Mouse (Mus musculus): ENCODE measurements around the gene Tcf7l2.

Tcf7l2 gene

DNA sequence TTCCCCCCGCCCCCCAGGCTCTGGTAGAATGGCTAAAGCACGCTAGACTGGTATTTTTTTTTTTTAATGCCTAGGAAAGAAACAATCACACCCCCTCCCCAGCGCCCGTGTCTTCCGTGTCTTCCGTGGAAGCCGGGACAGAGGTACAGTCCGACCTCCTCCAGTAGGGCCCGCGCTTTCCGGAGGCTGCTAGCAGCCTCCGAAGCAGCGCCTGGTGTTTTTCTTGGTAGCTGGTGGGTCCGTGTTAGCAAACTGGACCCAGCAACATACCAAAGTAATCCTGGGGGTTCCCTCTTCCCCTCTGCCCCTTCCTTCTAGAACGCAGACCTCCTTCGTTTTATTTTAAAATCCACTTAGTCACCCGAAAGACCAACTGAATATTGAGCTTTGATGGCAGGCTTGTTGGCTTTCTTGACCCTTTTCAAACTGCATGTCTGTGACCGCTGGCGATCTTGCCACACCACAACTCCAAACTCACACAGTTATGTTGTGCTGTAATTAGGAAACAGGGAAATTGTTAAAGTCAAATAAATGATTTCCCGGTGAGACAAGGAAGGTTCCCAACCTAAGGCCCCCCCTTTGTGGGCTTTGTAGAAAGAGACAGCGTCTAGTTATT, 3.1 kb downstream of the Tcf7l2 start:
- TF ChIP-seq GATA4 (IDR thresholded peaks at IDR 0.05; ENCODE audit: insufficient replicate concordance, low read length): no peak

DNA sequence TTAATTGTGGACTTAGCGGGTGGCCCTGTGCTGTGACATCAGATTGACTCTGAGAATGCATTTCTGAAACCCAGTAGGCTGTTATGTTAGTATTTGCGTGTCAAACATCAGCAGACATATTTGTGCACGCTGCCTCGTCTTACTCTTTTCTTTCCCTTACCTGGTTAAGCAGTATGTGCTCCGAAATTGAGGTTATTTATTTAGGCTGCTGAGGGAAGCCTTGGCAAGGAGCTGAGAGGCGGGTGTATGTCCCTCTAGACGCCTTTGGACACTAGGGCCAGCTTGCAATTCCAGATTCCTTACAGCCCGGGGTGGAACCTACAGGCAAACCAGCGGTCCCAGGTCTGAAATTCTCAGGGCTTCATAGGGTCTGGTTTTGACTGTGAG, 3.6 kb downstream of the Tcf7l2 start:
- no peak for TF ChIP-seq GATA4 (IDR thresholded peaks at IDR 0.05; ENCODE audit: insufficient replicate concordance, low read length)

DNA sequence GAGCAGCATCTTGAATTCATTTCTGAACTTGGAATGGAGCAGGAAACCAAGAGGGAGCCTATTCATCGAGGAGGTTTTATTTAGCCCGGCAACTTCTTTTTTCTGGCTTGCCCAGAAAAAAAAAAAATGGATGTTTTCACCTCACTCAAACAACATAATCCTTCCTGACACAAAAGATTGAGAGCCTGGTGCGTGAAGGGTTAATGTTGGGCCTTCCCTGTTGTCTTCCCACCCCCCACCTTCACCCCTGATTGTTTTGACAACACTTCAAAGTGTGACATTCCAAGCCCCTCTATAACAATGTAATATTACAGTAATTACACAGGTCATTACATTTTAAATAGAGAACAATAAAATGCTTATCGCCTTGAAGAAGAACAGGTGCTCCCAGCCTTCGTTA, 4.6 kb downstream of the Tcf7l2 start:
- no peak for TF ChIP-seq GATA4 (IDR thresholded peaks at IDR 0.05; ENCODE audit: insufficient replicate concordance, low read length)

DNA sequence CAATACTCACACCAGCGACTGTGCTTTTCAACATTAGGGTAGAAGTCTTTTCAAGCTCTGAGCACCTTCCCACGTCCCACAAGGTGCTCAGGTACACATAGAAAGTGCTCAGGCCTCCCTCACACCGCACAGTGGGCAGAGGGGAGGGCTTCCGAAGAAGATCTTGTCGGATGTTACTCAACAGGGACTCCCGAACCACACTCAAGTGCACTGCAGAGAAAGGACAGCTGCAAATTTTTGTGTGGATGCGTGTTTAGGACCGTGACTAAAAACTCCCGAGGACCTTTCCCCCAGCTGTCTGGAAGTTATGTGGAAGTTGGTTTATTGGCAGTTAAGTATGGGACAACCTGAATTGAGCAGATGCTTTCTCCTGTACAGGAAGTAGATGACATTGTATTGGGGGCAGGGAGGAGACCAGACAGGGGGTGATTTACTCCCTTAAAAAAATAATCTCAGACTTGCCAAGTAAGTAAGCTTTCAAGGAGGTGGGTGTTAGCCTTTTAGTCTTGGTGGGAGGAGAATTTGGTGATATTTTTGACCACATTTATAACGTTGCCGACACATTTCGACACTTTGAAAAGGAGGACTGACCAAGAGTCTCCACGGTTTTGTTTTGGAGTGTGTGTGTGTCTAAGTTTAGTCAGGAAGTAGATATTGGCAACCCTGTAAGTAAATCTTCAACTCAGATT, 5.8 kb downstream of the Tcf7l2 start:
- no peak for TF ChIP-seq GATA4 (IDR thresholded peaks at IDR 0.05; ENCODE audit: insufficient replicate concordance, low read length)

DNA sequence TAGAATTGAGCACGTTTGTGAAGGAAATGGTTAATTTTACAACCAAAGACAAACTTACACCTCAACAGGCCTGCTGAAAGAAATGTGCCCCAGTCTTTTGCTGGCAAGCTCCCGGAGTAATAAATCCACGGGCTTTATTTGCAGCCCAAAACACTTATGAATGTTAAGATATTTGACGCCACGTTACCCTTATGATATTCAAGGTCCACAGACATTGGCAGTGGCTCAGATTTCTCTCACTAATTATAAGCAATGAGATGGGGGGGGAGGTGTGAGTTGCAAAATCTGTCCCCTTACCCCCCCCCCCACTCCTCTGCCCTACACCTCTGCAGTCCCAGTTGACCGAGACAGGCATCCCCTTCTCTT, 6.3 kb downstream of the Tcf7l2 start:
- TF ChIP-seq GATA4 (IDR thresholded peaks at IDR 0.05; ENCODE audit: insufficient replicate concordance, low read length): no peak

DNA sequence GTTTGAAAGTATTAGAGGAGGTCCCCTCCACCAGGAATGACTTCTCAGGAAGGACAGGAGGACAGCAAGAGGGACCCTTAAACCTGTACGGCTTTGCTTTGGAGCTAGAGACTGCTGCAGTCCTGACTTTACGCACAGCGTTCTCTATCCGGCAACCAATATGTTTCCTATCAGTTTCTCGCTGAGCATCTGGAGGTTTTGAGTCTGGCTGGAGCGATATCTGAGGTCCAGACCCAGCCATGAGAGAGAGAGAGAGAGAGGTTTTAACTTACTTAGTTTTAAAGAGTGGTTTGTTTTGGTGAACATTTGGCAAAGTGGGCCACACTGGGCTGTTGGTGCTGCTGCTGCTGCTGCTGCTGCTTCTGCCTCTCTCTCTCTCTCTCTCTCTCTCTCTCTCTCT, 7.2 kb downstream of the Tcf7l2 start:
- TF ChIP-seq GATA4 (IDR thresholded peaks at IDR 0.05; ENCODE audit: insufficient replicate concordance, low read length): no peak

DNA sequence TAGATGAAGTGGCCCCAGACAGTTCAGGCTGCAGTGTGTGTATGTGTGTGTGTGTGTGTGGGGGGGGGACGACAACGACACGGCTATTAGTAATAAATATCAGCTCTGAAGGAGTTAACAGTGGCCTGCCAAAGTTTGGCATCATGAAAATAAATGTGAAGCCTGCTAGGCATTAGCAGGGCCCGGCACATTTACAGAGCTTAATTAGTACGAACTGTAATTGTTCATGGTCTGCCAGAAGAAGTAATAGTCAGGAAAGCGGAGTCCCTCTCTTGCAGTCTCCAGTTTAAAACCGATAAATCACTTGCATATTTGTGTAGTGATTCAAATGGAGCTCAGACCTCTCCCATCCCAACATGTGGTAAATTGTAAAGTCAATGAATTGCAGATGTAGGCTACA, 7.9 kb downstream of the Tcf7l2 start:
- no peak for TF ChIP-seq GATA4 (IDR thresholded peaks at IDR 0.05; ENCODE audit: insufficient replicate concordance, low read length)

DNA sequence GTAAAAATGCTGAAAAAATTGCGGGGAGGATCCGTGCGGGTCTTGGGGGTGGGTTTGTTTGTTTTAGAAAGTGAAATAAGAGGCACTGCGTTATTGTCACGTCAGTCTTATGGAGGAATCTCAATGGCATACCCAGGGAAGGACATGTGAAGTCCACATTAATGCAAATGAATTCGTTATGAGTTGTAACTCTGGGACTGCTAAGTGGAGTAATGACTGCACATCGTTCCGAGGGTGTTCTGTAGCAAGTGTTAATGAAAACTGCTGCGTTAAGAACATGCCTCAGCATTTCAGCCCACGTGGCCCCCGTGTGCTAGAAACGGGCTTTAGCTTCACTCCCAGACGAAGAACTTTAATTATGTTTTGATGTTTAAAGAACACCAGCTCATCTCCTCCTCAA, 8.4 kb downstream of the Tcf7l2 start:
- TF ChIP-seq GATA4 (IDR thresholded peaks at IDR 0.05; ENCODE audit: insufficient replicate concordance, low read length): no peak

DNA sequence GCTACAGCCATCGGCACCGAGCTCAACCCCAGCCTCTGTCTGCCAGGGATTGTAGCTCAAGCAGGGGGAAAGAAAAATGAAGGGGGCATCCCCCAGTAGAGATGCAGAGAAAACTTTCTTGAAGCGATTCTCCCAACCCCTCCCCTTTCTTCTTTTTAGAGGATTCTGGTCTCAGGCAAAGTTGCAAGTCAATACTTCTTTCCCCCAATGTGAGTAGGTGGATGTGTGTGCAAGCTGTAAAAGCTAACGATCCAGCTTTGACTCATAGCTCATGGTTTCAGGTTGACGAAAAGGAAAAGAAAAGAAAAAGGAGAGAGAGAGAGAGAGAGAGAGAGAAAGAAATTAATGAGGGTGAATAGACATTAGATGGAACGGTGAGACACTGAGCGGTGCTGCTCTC, 8.8 kb downstream of the Tcf7l2 start:
- no peak for TF ChIP-seq GATA4 (IDR thresholded peaks at IDR 0.05; ENCODE audit: insufficient replicate concordance, low read length)

DNA sequence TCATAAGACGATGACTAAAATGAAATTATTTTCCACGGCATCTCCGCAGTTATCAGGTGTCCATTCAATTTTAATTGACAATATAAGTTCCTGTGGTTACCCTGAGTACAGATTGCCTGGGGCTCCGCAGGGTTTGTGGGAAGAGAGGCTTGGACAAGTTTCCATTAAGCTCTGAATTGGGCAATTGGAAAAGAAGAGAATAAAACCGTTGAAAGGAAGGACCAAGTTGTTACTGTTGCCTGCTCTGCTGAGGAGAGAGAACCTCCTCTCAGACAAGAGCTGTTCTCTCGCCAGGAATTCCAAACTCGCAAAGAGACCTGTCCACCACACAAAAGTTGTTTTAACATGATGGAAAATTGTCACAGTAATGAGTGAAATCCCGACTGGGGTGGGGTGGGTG, 11.2 kb downstream of the Tcf7l2 start:
- TF ChIP-seq GATA4 (IDR thresholded peaks at IDR 0.05; ENCODE audit: insufficient replicate concordance, low read length): no peak

DNA sequence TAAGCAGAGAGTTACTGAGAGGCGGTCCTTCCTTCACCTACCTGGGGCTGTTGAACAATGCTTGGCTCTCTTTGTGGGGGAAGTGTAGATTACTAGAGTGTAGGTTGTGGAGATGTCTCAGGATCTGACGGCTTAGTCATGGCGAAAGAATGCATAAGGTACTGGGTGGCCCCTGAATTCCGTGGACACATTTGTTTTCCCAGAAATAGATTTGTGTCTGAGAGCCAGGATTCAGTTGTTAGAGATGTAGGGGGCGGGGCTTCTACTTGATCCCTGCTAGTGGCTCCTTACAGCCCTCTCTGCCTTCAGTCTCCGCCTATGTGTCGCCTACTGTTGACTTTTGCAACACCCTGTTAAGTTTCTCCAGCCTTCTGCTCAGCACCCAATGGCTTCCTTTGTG, 12.7 kb downstream of the Tcf7l2 start:
- no peak for TF ChIP-seq GATA4 (IDR thresholded peaks at IDR 0.05; ENCODE audit: insufficient replicate concordance, low read length)

DNA sequence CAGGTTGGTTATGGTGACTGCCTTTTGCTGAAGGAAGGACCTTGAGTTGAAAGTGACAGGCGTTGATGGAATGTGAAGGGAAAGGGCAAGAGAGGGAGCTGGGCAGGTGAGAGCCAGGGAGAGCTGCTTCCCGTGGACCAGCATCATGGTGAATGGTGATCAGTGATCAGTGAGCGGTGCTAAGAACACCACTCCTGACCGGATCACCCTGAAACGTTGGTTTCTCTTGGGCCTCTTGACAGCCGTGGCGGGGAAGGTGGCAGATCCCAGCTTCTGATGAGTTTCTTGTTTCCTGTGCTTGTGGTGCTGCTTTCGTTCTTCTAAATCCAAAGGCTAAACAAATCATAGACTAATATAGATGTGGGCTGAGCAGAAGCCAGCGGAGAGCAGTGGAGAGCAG, 13.8 kb downstream of the Tcf7l2 start:
- no peak for TF ChIP-seq GATA4 (IDR thresholded peaks at IDR 0.05; ENCODE audit: insufficient replicate concordance, low read length)

DNA sequence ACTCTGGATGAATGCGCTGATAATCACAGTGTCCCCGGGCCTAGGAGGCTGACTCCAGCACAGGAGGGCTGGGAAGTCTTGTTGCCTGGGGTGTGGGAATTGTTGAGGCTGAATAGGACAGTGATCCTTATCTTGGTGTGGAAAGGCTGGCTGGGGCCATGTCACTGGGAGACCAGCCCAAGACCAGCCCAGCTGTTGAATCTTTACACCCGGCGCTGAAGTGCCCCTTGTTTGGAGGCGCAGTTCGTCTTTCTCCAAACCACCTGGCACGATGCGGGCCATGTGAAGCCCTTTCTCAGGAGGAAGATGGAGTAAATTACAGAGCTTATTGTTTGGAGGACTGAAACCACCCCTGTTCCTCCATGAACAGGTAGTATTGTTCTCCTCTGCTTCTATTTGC, 15.1 kb downstream of the Tcf7l2 start:
- no peak for TF ChIP-seq GATA4 (IDR thresholded peaks at IDR 0.05; ENCODE audit: insufficient replicate concordance, low read length)

DNA sequence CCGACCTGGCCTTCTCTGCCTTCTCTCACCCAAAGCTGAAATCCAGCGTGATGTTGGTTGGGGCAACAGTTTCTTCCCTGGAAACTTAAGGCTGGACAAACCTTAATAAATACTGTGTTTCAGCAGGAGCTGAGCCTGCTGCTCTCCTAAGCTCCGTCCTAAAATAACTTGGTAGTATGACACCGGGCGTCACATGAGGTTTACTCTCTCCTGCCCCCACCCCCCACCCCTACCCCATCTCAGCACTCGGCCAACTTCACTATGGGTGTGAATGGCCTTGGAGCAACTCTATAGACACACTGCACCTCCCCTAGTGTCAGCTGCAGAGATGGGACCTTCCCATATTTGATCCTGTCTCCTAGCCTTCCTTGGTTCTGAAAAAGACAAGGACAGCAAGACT, 15.8 kb downstream of the Tcf7l2 start:
- no peak for TF ChIP-seq GATA4 (IDR thresholded peaks at IDR 0.05; ENCODE audit: insufficient replicate concordance, low read length)

DNA sequence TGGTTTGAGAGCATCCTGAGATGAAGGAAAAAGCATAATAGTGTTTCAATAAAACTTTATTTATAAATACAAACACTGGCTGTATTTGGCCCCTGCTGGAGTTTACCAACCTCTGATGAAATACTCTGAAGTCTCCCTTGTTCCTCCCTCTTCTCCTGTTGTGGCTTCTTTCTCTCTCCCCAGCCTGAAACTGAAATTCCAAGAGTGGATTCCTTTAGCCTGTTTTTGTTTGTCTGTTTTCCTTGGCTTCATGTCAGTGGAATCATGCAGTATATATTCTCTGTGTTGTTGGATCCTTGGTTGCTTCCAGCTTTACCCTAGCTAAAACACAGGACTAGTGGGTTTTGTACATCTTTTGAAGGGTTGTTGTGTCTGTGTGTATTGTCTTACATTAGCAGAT, 16.5 kb downstream of the Tcf7l2 start:
- no peak for TF ChIP-seq GATA4 (IDR thresholded peaks at IDR 0.05; ENCODE audit: insufficient replicate concordance, low read length)

DNA sequence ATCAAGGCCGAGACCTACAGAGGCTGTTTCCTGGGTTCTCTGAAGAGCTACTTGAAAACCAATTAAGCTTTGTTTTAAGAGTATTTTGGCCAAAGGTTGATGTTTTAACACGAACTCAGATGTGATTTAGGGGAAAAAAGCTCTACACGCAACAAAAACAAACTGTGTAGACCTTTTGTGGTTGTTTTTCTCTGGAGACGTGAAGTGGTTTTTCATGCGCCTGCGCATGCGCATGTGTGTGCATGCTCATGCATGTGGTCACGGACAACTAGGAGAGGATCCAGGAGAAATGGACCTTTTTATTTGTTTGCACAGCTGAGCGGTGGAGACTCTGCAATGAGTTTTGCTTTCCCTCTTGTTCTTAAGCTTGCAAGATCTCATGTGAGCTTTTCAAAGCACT, 17.4 kb downstream of the Tcf7l2 start:
- no peak for TF ChIP-seq GATA4 (IDR thresholded peaks at IDR 0.05; ENCODE audit: insufficient replicate concordance, low read length)

DNA sequence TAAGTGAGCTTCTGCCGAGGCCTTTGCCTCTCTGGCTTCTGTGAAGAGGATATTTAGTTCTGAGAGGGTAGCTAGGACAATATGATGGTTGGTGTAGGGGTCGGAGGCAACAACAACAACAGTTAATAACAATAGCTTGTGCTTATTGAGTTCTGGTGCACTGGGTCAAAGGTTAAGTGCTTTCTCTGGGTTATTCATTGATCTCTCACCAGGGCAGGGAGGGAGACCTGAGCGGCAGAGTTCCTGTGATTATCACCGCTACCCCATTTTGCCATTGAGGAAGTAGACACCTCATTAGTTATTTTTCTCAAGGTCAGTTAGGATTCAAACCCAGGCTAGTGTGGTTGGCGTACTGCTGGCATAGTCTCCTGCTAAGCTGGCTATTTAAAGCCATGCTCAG, 19.5 kb downstream of the Tcf7l2 start:
- no peak for TF ChIP-seq GATA4 (IDR thresholded peaks at IDR 0.05; ENCODE audit: insufficient replicate concordance, low read length)

Data from liver, adult (tissue).